Mouse (Mus musculus) hindbrain, embryonic 13.5 days (tissue): ENCODE data around the gene Kncn. TPM values are rescaled to one million over a fixed set of nuclear protein-coding genes. Genes with fewer than 3 reads are reported as not detected.

ENCODE experiments used
- ATAC-seq: fragments of 200-750 bp; cut with Nextera tagmentation; 2 replicates; pipeline ENCODE4 v1.8.0; 2017; ENCODE audit warnings: moderate TSS enrichment; ENCODE audit not compliant: low FRiP score
- H3K27ac ChIP-seq: fragments of 300-500 bp; sonication (generic); 2 replicates; pipeline ENCODE4 v1.5.1; 2015; ENCODE audit warnings: inconsistent platforms, mild to moderate bottlenecking, moderate library complexity
- H3K27me3 ChIP-seq: fragments of 300-500 bp; sonication (generic); 2 replicates; pipeline ENCODE4 v1.6.1; 2015; ENCODE audit warnings: mild to moderate bottlenecking, inconsistent platforms
- H3K36me3 ChIP-seq: fragments of 300-500 bp; sonication (generic); 2 replicates; pipeline ENCODE4 v1.6.1; 2015; ENCODE audit warnings: mild to moderate bottlenecking, inconsistent platforms
- H3K4me1 ChIP-seq: fragments of 300-500 bp; sonication (generic); replicated peaks from 2 replicates; pipeline ENCODE4 v1.6.1; 2015; ENCODE audit warnings: inconsistent platforms
- H3K4me2 ChIP-seq: fragments of 300-500 bp; sonication (generic); 2 replicates; pipeline ENCODE4 v1.6.1; 2015; ENCODE audit warnings: inconsistent platforms, mild to moderate bottlenecking, moderate library complexity
- H3K4me3 ChIP-seq: fragments of 300-500 bp; sonication (generic); 2 replicates; pipeline ENCODE4 v1.5.1; 2015; ENCODE audit warnings: mild to moderate bottlenecking, inconsistent platforms
- H3K9ac ChIP-seq: fragments of 300-500 bp; sonication (generic); 2 replicates; pipeline ENCODE4 v1.6.1; 2015; ENCODE audit warnings: mild to moderate bottlenecking, inconsistent platforms
- H3K9me3 ChIP-seq: fragments of 300-500 bp; sonication (generic); 2 replicates; pipeline ENCODE4 v1.6.1; 2016; ENCODE audit warnings: inconsistent platforms
- WGBS: fragments of 180-500 bp; shearing (Covaris S2); methylation state at CpG from one replicate; pipeline ENCODE4 v1.1.7; 2015; 5-methylcytosine and 5-hydroxymethylcytosine counted together
- polyA plus RNA-seq: library from polyadenylated mRNA; unstranded; fragments of >200 nt; fragmentation: Nextera tagmentation; extraction: Ambion mirVana; gene quantifications from 2 replicates; pipeline ENCODE4 v1.2.1, GENCODE M21; 2015

Kncn gene
- polyA plus RNA-seq, 1 experiment from 2014 or later, result not detected

DNA sequence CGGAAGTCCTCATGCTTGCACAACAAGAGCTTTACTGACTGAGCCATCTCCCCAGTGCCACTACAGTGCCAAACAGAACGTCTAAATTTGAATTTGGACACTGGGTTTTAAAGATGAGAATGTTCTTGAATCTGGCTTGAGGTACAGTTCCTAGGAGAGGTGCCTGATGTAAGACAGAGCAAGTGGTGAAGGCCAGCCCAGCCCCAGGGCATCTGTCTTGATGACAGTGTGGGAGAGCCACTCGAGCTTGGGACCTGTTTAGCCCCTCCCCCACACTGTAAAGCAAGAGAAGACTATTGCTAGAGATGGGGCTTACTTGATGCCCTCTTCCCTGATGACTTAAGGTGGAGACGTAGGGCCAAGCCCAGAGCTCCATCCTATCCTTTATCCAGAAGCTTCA lies 2.0 kb upstream of the Kncn start:
- H3K9me3 ChIP-seq, result no peaks in the 10 kb centered on the region
- H3K9ac ChIP-seq, result no peak overlapping the region
- H3K27ac ChIP-seq, result no peak overlapping the region
- 58% methylated on average over 4 of the region's 4 CpGs for whole genome bisulfite sequencing
- no peak for ATAC-seq
- no peaks in the 10 kb centered on the region for H3K36me3 ChIP-seq
- no peak overlapping the region for H3K4me3 ChIP-seq
- peaks cover 59% of the 10 kb centered on the region for H3K4me1 ChIP-seq
- peaks cover 3% of the 10 kb centered on the region; the same call in 1 of the 2 replicates for H3K27me3 ChIP-seq
- no peak overlapping the region for H3K4me2 ChIP-seq

- peaks cover 24% of the 10 kb centered on the region for H3K27me3 ChIP-seq
- peaks cover 36% of the 10 kb centered on the region for H3K4me1 ChIP-seq
- no peak overlapping the region for H3K9ac ChIP-seq
- 80% methylated on average over 3 of the region's 3 CpGs for WGBS
- no peak overlapping the region for H3K4me3 ChIP-seq
- H3K27ac ChIP-seq, result no peak overlapping the region
- H3K9me3 ChIP-seq, result no peaks in the 10 kb centered on the region
- ATAC-seq, result 0 out of 2 replicates have a peak, but pooled peaks have one; percentile 33
- no peaks in the 10 kb centered on the region for H3K36me3 ChIP-seq
- no peak overlapping the region for H3K4me2 ChIP-seq
Measured at GRCm38 (mm10) chr4:115885846-115886245, 1.6 kb downstream of the Kncn start.

DNA sequence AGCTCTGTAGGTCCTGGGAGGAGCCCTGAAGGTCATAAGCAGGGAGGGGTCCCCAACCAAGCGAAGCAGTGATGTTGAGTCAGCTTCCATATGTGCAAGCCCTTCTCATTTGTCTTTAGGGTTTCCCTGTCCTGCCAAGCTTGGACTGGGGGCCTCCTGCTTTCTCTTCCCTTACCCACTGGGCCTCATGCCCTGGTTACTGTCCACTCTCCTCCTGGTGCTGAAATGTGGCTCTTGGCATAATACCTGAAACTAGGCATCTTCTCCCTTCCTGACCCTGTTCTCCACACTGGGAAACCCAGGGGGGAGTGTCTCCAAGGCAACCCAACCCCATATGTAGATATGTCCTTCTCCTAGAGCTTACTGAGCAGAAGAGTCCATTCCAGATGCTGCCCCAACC lies 2.7 kb downstream of the Kncn start:
- 55% methylated on average over 1 of the region's 1 CpGs for WGBS
- no peak overlapping the region for H3K9ac ChIP-seq
- no peaks in the 10 kb centered on the region for H3K36me3 ChIP-seq
- no peak overlapping the region for H3K4me3 ChIP-seq
- peaks cover 26% of the 10 kb centered on the region for H3K4me1 ChIP-seq
- no peak overlapping the region for H3K27ac ChIP-seq
- peaks cover 34% of the 10 kb centered on the region for H3K27me3 ChIP-seq
- no peaks in the 10 kb centered on the region for H3K9me3 ChIP-seq
- ATAC-seq, result no peak
- H3K4me2 ChIP-seq, result no peak overlapping the region

DNA sequence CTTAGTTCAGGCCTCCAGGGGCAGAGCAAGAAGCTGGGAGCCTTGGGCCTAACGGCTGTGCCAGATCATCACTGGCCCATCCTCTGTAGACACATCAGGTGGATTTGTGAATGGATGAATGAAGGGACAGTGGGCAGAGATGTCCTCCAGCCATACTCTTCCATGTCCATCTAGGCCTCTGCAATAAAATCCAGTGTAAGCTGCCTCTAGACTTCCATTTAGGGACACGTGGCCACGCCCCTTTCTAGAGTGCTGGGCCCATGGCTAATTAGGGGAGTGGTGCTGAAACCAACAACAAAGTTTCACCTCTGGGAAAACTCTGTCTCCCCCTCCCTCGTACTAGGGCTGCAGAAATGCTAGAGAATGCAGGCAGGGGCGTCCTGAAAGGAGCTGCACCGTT lies 5.9 kb downstream of the Kncn start:
- H3K4me3 ChIP-seq, result peak overlapping the region; percentile 26
- ATAC-seq, result 0 out of 2 replicates have a peak, but pooled peaks have one; percentile 3
- H3K27me3 ChIP-seq, result peaks cover 52% of the 10 kb centered on the region
- peak overlapping the region; percentile 56; the same call in 1 of the 2 replicates for H3K9ac ChIP-seq
- no peak overlapping the region for H3K27ac ChIP-seq
- H3K36me3 ChIP-seq, result no peaks in the 10 kb centered on the region
- peak overlapping the region; percentile 55 for H3K4me2 ChIP-seq
- 14% methylated on average over 6 of the region's 6 CpGs for WGBS
- peaks cover 16% of the 10 kb centered on the region for H3K4me1 ChIP-seq
- H3K9me3 ChIP-seq, result no peaks in the 10 kb centered on the region

GRCm38 (mm10) chr4:115890553-115890952 lies 6.4 kb downstream of the Kncn start, which contains the start of gene 6430628N08Rik:
6430628N08Rik (plus strand) TSS chr4:115890665.
- peaks cover 55% of the 10 kb centered on the region for H3K27me3 ChIP-seq
- ATAC-seq, result peak; percentile 9; the same call in 1 of the 2 replicates

GRCm38 (mm10) chr4:115894281-115894680 lies 10.1 kb downstream of the Kncn start:
- 19% methylated on average over 3 of the region's 3 CpGs for WGBS
- H3K27me3 ChIP-seq, result peaks cover 83% of the 10 kb centered on the region

More at GRCm38 (mm10) chr4:115890553-115890952, 6.4 kb downstream of the Kncn start, which contains the start of gene 6430628N08Rik:
- Histone ChIP-seq H3K4me2 (peak within 1 kb of the TSS; percentile 55), H3K4me1 (peaks cover 13% of the 10 kb centered on the region), H3K4me3 (peak within 1 kb of the TSS; percentile 26), H3K9ac (peak within 1 kb of the TSS; percentile 56; the same call in 1 of the 2 replicates), H3K9me3 (no peaks in the 10 kb centered on the region), H3K36me3 (no peaks in the 10 kb centered on the region), H3K27ac (no peak within 1 kb of the TSS)
- under 1% methylated on average over 31 of the region's 31 CpGs for WGBS

GRCm38 (mm10) chr4:115897901-115898631 lies 13.9 kb downstream of the Kncn start:
- no peak overlapping the region for H3K27ac ChIP-seq
- H3K4me1 ChIP-seq, result peaks cover 11% of the 10 kb centered on the region
- peaks cover 85% of the 10 kb centered on the region for H3K27me3 ChIP-seq
- H3K4me3 ChIP-seq, result peak overlapping the region; percentile 43
- peak overlapping the region; percentile 68 for H3K9ac ChIP-seq
- no peaks in the 10 kb centered on the region for H3K36me3 ChIP-seq
- no peaks in the 10 kb centered on the region for H3K9me3 ChIP-seq
- peak overlapping the region; percentile 80 for H3K4me2 ChIP-seq
- WGBS, result under 1% methylated on average over 54 of the region's 56 CpGs
- ATAC-seq, result peak; percentile 72

More at GRCm38 (mm10) chr4:115894281-115894680, 10.1 kb downstream of the Kncn start:
- Histone ChIP-seq H3K4me3 (no peak overlapping the region), H3K9me3 (no peaks in the 10 kb centered on the region), H3K9ac (no peak overlapping the region), H3K36me3 (no peaks in the 10 kb centered on the region), H3K4me1 (peaks cover 22% of the 10 kb centered on the region), H3K27ac (no peak overlapping the region), H3K4me2 (no peak overlapping the region)
- no peak for ATAC-seq

- peaks cover 37% of the 10 kb centered on the region for H3K4me1 ChIP-seq
- H3K9ac ChIP-seq, result no peak overlapping the region
- peaks cover 95% of the 10 kb centered on the region for H3K27me3 ChIP-seq
- no peaks in the 10 kb centered on the region for H3K36me3 ChIP-seq
- no peak for ATAC-seq
- H3K9me3 ChIP-seq, result no peaks in the 10 kb centered on the region
- no peak overlapping the region for H3K27ac ChIP-seq
- H3K4me3 ChIP-seq, result no peak overlapping the region
- 19% methylated on average over 5 of the region's 5 CpGs for WGBS
- no peak overlapping the region for H3K4me2 ChIP-seq
Measured at GRCm38 (mm10) chr4:115902816-115903215, 18.6 kb downstream of the Kncn start.

DNA sequence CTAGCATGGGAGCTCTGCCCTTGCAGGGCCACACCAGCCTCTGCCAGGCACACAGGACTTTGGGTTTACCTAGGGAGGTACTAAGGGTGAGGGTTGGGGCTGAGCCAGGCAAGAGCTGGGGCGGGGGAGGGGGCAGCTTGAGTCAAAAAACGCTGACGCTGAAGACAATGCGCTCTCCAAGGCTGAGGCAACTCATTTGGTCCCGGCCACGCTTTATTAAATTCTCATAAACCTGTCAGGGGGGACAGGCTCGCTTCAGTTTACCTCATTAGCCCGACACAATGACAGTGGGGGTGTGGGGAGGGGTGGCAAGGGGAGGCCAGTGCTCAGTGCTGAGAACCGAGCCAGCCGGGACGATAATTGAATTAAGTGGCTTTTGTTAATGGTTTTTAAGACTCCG lies 20.2 kb downstream of the Kncn start:
- no peak overlapping the region for H3K27ac ChIP-seq
- H3K9ac ChIP-seq, result no peak overlapping the region
- H3K36me3 ChIP-seq, result no peaks in the 10 kb centered on the region
- H3K4me2 ChIP-seq, result no peak overlapping the region
- H3K27me3 ChIP-seq, result peaks cover 95% of the 10 kb centered on the region
- no peak overlapping the region for H3K4me3 ChIP-seq
- peaks cover 40% of the 10 kb centered on the region for H3K4me1 ChIP-seq
- H3K9me3 ChIP-seq, result no peaks in the 10 kb centered on the region
- WGBS, result 3% methylated on average over 12 of the region's 12 CpGs
- ATAC-seq, result peak; percentile 65

- H3K9ac ChIP-seq, result no peak overlapping the region; the same call in 1 of the 2 replicates
- H3K36me3 ChIP-seq, result no peaks in the 10 kb centered on the region
- H3K4me1 ChIP-seq, result peaks cover 40% of the 10 kb centered on the region
- H3K4me2 ChIP-seq, result no peak overlapping the region
- no peak for ATAC-seq
- H3K4me3 ChIP-seq, result no peak overlapping the region
- peaks cover 93% of the 10 kb centered on the region for H3K27me3 ChIP-seq
- H3K9me3 ChIP-seq, result no peaks in the 10 kb centered on the region
- no peak overlapping the region for H3K27ac ChIP-seq
- WGBS, result 7% methylated on average over 7 of the region's 7 CpGs
Measured at GRCm38 (mm10) chr4:115905701-115906100, 21.5 kb downstream of the Kncn start.

DNA sequence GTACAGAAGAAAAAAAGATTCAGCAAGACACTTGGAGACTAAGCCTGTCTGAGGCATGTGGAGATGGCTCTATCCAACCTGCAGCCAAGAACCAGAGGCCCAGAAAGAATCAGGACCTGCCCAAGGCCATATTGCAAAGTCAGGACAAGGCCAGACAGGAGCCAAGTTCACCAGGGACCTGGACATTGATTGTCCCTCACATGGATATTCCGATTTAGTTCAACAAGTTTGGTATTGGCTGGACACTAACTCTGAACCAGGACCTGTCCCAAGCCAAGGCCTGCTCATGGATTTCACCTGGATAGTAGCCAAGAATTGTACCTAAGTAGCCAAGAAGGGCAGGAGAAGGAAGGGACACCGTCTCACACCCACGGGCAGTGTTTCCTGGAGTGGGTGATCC lies 22.6 kb downstream of the Kncn start:
- H3K9ac ChIP-seq, result no peak overlapping the region
- H3K36me3 ChIP-seq, result no peaks in the 10 kb centered on the region
- H3K4me1 ChIP-seq, result peaks cover 40% of the 10 kb centered on the region
- WGBS, result 89% methylated on average over 3 of the region's 3 CpGs
- no peak overlapping the region for H3K27ac ChIP-seq
- no peak overlapping the region for H3K4me3 ChIP-seq
- H3K4me2 ChIP-seq, result no peak overlapping the region
- H3K27me3 ChIP-seq, result peaks cover 93% of the 10 kb centered on the region
- ATAC-seq, result no peak
- H3K9me3 ChIP-seq, result no peaks in the 10 kb centered on the region

DNA sequence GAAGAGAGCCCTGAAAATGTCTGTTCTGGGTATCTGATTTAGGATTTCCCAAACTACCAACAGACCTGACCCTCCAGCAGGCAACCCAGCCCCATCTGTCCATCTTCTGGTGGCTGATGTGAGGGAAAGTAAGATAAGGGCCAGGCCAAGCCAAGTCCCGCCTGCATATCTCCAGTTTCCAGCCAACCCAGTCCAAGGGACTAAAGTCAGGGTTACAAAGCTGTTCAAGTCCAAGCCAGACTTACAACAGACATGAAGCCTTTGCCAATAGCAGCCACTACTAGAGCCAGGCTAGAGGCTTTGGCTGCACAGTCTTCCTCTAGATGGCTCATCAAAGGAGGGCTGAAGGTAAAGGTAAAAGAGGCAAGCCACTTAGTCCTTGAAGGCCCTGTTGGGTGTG lies 23.8 kb downstream of the Kncn start:
- Histone ChIP-seq H3K27ac (no peak overlapping the region), H3K9me3 (no peaks in the 10 kb centered on the region), H3K36me3 (no peaks in the 10 kb centered on the region), H3K9ac (no peak overlapping the region), H3K4me1 (peaks cover 40% of the 10 kb centered on the region), H3K4me2 (no peak overlapping the region), H3K27me3 (peaks cover 94% of the 10 kb centered on the region), H3K4me3 (no peak overlapping the region)
- no peak for ATAC-seq
- WGBS, result 85% methylated on average over 1 of the region's 1 CpGs

DNA sequence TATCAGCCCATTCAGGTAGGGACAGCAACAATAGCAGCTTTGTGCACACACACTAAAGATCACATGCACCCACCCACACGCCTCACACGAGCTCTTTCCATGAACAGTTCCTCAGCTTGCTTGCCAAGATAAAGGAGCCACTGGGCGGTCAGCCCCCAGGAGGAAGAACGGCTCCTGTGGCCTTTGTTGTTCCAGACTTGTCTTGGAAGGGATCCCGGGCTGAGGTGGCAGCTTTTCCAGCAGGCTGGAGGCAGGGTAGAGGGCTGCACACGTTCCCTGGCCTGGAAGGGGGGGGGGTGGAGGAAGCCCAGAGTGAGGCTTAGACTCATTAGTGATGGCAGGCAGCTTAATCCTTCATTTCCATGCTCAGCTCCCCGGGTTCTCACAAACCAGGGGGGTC lies 24.4 kb downstream of the Kncn start:
- no peak for ATAC-seq
- no peak overlapping the region for H3K4me2 ChIP-seq
- H3K27ac ChIP-seq, result no peak overlapping the region
- peaks cover 94% of the 10 kb centered on the region for H3K27me3 ChIP-seq
- H3K9me3 ChIP-seq, result no peaks in the 10 kb centered on the region
- no peak overlapping the region for H3K9ac ChIP-seq
- WGBS, result 16% methylated on average over 7 of the region's 7 CpGs
- no peak overlapping the region for H3K4me3 ChIP-seq
- H3K4me1 ChIP-seq, result peaks cover 38% of the 10 kb centered on the region
- no peaks in the 10 kb centered on the region for H3K36me3 ChIP-seq
